7 mouse cellular contexts compared by ENCODE assay signal in genomic region chr19:32388191-32388921, GRCm38 (mm10). TPM values are rescaled to one million over a fixed set of nuclear protein-coding genes. Genes with fewer than 3 reads are reported as not detected.
A peak's percentile ranks its signal among the peaks of the same experiment; 100 is the strongest.
DNase-seq lines count a peak whose midpoint lies in the region; ATAC-seq lines count a peak whose summit lies in the region.

No protein-coding gene starts in this region.

- H3K27me3 ChIP-seq in intestine, embryonic 15.5 days (replicated peaks): no peaks in the 10 kb centered on the region
- no peaks in the 10 kb centered on the region for H3K27me3 ChIP-seq in midbrain, embryonic 11.5 days (ENCODE audit: control insufficient read depth, insufficient read depth, low read length)

- peak overlapping the region; percentile 86 for H3K9ac ChIP-seq in intestine, embryonic 15.5 days
- H3K9ac ChIP-seq in midbrain, embryonic 11.5 days (ENCODE audit: low read length): peak overlapping the region; percentile 85

- peak overlapping the region; percentile 80 for H3K4me3 ChIP-seq in intestine, embryonic 15.5 days (replicated peaks)
- H3K4me3 ChIP-seq in midbrain, embryonic 11.5 days (ENCODE audit: low read depth, low read length): peak overlapping the region; percentile 71

- H3K36me3 ChIP-seq in intestine, embryonic 15.5 days: no peaks in the 10 kb centered on the region
- no peaks in the 10 kb centered on the region for H3K36me3 ChIP-seq in midbrain, embryonic 11.5 days (ENCODE audit: control insufficient read depth, insufficient read depth, low read length)

- H3K4me1 ChIP-seq in intestine, embryonic 15.5 days (replicated peaks): peaks cover 15% of the 10 kb centered on the region
- H3K4me1 ChIP-seq in midbrain, embryonic 11.5 days (ENCODE audit: control insufficient read depth, insufficient read depth, low read length): peaks cover 16% of the 10 kb centered on the region

- peak overlapping the region; percentile 95 for H3K4me2 ChIP-seq in intestine, embryonic 15.5 days (replicated peaks)
- H3K4me2 ChIP-seq in midbrain, embryonic 11.5 days: peak overlapping the region; percentile 97

- peak; percentile 90 for ATAC-seq in intestine, embryonic 15.5 days
- ATAC-seq in midbrain, embryonic 11.5 days (ENCODE audit: low FRiP score): peak; percentile 91

- under 1% methylated on average over 66 of the region's 75 CpGs for WGBS in intestine, embryonic 15.5 days
- under 1% methylated on average over 59 of the region's 75 CpGs for WGBS in midbrain, embryonic 11.5 days

- H3K9me3 ChIP-seq in intestine, embryonic 15.5 days: no peaks in the 10 kb centered on the region
- peaks cover 3% of the 10 kb centered on the region; the same call in 1 of the 2 replicates for H3K9me3 ChIP-seq in midbrain, embryonic 11.5 days (ENCODE audit: control insufficient read depth, low read length)

- intact Hi-C loops in left cerebral cortex, postnatal 4 days (cut with DNase I): loop anchor here (5.0 to 10.0 kb wide), 2 partner anchors 274 to 411 kb away; no protein-coding TSS in a partner anchor

- DNase-seq in adrenal gland, adult 18-20 months (ENCODE audit: low spot score in 2 of 2): peak; percentile 93
- DNase-seq in embryo, embryonic 10 days (ENCODE audit: low spot score): peak; percentile 86
- peak; percentile 96 for DNase-seq in gastrocnemius, postnatal 25 days
- peak; percentile 93 for DNase-seq in left cerebral cortex, postnatal 4 days
- DNase-seq in midbrain, embryonic 11.5 days (ENCODE audit: low spot score, missing footprints): peak; percentile 97
- peak; percentile 95 for DNase-seq in skeletal muscle tissue, adult 2 months (ENCODE audit: low read depth, low spot score)

- peak overlapping the region; percentile 95 for H3K27ac ChIP-seq in intestine, embryonic 15.5 days
- H3K27ac ChIP-seq in midbrain, embryonic 11.5 days (ENCODE audit: low read depth, low read length): peak overlapping the region; percentile 91

RNA-seq across cellular contexts. Expression of gene Sgms1, which starts 1.2 kb away (rescaled TPM):
- total RNA-seq in adrenal gland, adult 18-20 months (2021): 10 to 100 TPM; 65.1 to 85.4 TPM
- total RNA-seq in gastrocnemius, postnatal 25 days (2021): 10 to 100 TPM; 37.2 to 42.0 TPM
- 35.3 and 37.1 TPM in 2 replicates for polyA plus RNA-seq in intestine, embryonic 15.5 days (2015; fragmentation: Nextera tagmentation; extraction: Ambion mirVana)
- 10 to 100 TPM; 23.4 to 27.2 TPM for total RNA-seq in left cerebral cortex, postnatal 4 days (2021)
- polyA plus RNA-seq in midbrain, embryonic 11.5 days (2014; fragmentation: Nextera tagmentation; extraction: Ambion mirVana): 10.1 and 10.4 TPM in 2 replicates

Comparison
In these comparisons a context has a peak if more than half of its experiments do, and no peak if none do; other contexts are left out.
1. Peak in every context shown above with its lines: DNase-seq, ATAC-seq, H3K4me3 ChIP-seq and H3K27ac ChIP-seq.